Mouse (Mus musculus) brain, embryonic 14.5 days (tissue): Measurements from ENCODE around the gene Gstp2. TPM values are rescaled to one million over a fixed set of nuclear protein-coding genes. Genes with fewer than 3 reads are reported as not detected.
"Not testable (repeated sequence)": the region's sequence is repeated elsewhere in the genome, so short reads cannot be mapped to it uniquely, and the experiment has no call there.

ENCODE experiments used
- DNase-seq: peaks from one replicate; pipeline ENCODE4 v3.0.0-alpha.2; 2011; ENCODE audit warnings: low read depth
- CTCF ChIP-seq: fragments of 200-500 bp; IDR thresholded peaks from 2 replicates; pipeline ENCODE4 v1.5.1; 2012; ENCODE audit warnings: inconsistent platforms, mild to moderate bottlenecking, moderate library complexity, borderline replicate concordance; ENCODE audit not compliant: insufficient read depth, insufficient read length; ENCODE audit errors: extremely low read depth
- POLR2A ChIP-seq: fragments of 200-500 bp; IDR thresholded peaks from 2 replicates; pipeline ENCODE4 v1.6.1; 2012; ENCODE audit warnings: mild to moderate bottlenecking, inconsistent platforms, borderline replicate concordance; ENCODE audit not compliant: poor library complexity, insufficient read depth, insufficient read length, severe bottlenecking; ENCODE audit errors: extremely low read depth
- polyA plus RNA-seq: library from polyadenylated mRNA; depleted of rRNA; stranded (reverse); fragments of >200 nt; gene quantifications from 2 replicates; pipeline ENCODE4 v1.2.3, GENCODE M21; 2012

Gene Gstp2
- polyA plus RNA-seq, 1 experiment, result 2.9 TPM

GRCm38 (mm10) chr19:4066877-4067276 is 21.1 kb upstream of the Gstp2 start:
- no peak for DNase-seq
- TF ChIP-seq CTCF (no peak), POLR2A (no peak)

DNA sequence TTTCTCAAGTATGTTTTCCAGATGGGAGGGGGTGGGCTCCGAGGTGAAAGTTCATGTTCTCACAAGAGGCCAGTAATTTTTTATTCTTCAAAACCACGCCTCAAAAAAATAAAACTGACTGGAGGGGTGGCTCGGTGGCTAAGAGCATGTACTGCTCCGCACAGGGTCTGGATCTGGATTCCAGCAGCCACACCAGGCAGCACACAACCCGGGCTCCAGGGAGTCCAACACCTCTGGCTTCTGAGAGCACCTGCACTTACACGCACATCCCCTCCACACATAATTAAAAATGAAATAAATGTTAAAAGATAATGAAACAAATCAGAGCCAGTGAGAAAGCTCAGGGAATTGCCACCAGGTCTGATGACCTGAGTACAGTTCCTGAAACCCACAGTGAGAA is 20.5 kb upstream of the Gstp2 start:
- DNase-seq, result no peak
- no peak for TF ChIP-seq CTCF
- no peak for TF ChIP-seq POLR2A

- DNase-seq, result not testable (repeated sequence)
Observed at GRCm38 (mm10) chr19:4064501-4064900, 18.7 kb upstream of the Gstp2 start.

- not testable (repeated sequence) for DNase-seq
Observed at GRCm38 (mm10) chr19:4063357-4063756, 17.5 kb upstream of the Gstp2 start.

GRCm38 (mm10) chr19:4060899-4061465 is 15.2 kb upstream of the Gstp2 start:
- TF ChIP-seq CTCF (no peak), POLR2A (no peak)
- DNase-seq, result no peak

DNA sequence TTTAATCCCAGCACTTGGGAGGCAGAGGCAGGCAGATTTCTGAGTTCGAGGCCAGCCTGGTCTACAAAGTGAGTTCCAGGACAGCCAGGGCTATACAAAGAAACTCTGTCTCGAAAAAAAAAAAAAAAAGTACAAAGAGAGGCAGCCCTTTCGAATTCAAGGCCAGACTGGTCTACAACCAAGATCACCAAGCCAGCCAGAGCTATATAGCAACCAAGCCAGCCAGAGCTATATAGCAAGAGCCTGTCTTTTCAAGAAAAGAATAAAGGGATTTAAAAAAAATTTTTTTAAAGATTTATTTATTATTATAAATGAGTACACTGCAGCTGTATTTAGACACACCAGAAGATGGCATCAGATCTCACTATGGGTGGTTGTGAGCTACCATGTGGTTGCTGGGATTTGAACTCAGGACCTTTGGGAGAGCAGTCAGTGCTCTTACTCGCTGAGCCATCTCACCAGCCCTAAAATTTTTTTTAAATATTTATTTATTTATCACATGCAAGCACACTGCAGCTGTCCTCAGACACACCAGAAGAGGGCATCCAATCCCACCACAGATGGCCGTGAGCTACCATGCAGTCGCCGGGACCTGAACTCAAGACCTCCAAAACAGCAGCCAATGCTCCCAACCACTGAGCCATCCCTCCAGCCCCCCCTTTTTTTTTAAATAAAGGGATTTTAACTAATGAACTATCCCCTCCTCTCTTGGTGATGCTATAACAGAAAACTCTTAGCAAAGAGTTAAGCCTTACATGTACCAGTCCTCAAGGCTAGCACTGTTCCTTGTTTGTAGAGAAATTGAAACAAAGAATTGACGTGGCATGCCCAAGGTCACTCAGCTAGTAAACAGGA is 14.4 kb upstream of the Gstp2 start:
- not testable (repeated sequence) for DNase-seq

DNA sequence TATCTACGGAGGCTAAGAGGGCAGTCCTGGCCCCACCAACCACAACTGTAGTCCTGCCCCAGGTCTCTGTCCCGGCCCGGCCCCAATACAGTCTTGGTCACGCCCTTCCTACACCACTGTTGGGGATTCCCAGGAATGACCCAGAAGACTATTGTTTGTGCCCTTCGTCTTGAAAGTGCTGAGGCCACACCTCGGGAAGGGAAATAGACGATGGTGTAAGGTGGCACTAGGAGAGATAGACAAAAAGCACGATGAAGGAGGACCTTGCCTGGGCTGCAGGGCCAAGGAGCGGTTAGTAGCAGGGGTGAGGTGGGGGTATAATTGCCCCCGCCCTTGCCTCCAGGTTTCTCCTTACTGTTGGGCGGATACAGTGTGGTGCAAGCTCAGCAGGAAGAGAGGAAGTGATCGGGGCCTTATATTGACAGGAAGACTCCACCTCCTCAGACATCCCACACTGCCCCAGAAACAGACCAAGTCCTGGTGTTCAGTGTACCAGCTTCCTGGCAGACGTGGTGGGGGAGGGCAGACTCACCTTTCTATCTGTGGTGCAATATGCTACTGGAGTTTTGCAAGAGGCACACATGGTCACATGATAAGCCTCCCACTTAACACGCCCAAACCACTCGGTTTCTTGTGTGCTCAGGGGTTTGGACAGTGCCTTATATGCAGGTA is 13.4 kb upstream of the Gstp2 start, which contains the start of gene Gstp3:
TSS of gene Gstp3 (minus strand) at position 501 of the 672 bp plus-strand sequence.
- no peak for DNase-seq
- TF ChIP-seq POLR2A (no peak), CTCF (no peak)

GRCm38 (mm10) chr19:4058581-4058980 is 12.8 kb upstream of the Gstp2 start:
- TF ChIP-seq POLR2A (no peak), CTCF (no peak)
- no peak for DNase-seq

GRCm38 (mm10) chr19:4057962-4058361 is 12.1 kb upstream of the Gstp2 start:
- TF ChIP-seq CTCF (no peak), POLR2A (no peak)
- no peak for DNase-seq

DNA sequence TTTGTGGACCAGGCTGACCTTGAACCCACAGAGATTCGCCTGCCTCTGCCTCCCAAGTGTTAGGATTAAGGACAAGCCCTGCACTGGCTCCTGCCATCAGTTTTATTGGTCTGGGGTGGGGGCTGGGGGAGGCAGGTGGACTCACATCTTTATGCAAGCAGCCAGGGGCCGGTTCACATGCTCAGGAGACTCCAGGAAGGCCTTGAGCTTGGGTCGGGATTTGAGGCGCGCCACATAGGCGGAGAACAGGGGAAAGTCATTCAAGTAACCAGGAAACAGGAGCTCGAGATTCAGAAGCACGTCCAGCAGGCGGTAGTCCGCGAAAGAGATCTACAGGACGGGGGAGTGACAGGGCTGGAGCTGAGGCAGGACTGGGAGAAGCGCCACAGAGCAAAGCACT is 11.6 kb upstream of the Gstp2 start:
- DNase-seq, result no peak
- TF ChIP-seq POLR2A, result no peak
- TF ChIP-seq CTCF, result no peak

GRCm38 (mm10) chr19:4056727-4057126 is 10.9 kb upstream of the Gstp2 start:
- no peak for TF ChIP-seq POLR2A
- no peak for TF ChIP-seq CTCF
- DNase-seq, result no peak

DNA sequence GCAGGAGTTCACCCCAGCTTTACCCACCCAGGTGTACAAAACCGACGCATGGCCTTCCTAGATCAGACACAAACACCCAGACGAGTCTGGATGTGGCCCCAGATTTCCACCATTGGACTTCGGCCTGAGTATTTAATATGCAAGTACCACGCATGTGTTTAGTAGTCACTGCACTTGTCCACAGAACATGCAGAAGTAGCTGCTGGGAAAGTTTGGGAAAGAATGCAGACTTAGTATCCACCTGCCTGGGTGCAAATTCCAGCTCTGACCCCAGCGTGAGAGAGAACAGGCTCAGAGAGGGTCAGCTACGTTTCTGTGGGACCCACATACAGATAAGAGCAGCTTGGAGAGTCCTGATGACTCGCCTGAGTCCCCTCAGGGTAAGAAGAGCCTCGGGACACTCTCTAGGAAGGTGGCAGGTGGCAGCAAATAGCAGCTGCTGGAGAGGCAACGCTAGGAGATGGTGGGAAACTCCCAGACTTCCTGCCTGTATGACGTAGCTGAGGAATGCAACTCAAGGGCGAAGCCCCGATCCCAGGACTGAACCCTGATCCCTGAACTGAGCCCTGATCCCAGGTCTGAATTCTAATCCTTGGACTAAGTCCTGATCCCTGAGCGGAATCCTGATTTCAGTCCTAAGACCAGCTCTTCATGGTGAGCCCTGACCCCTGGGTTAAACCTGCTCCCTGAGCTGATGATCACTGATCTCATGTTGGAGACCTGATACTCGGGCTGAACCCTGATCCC is 10.3 kb upstream of the Gstp2 start:
- TF ChIP-seq CTCF (no peak), POLR2A (no peak)

More for the DNA sequence above, 10.3 kb upstream of the Gstp2 start:
- no peak for DNase-seq
